Mouse (Mus musculus) cerebellum, adult 2 months (tissue): Measurements from ENCODE around the gene Egln3.

Experiments used
- CTCF ChIP-seq: fragments of 200-500 bp; IDR thresholded peaks from 2 replicates; pipeline ENCODE4 v1.5.1; 2011; ENCODE audit warnings: low read depth, mild to moderate bottlenecking, control low read depth, low read length, moderate library complexity, borderline replicate concordance; ENCODE audit not compliant: insufficient read depth
- POLR2A ChIP-seq: fragments of 200-500 bp; IDR thresholded peaks from 2 replicates; pipeline ENCODE4 v1.6.1; 2011; ENCODE audit warnings: low read length, control low read depth, borderline replicate concordance; ENCODE audit not compliant: insufficient read depth

- no peak for TF ChIP-seq CTCF
- TF ChIP-seq POLR2A, result no peak
Observed at GRCm38 (mm10) chr12:54251942-54252400, 48.3 kb upstream of the Egln3 start.
